In the genomic region with DNA sequence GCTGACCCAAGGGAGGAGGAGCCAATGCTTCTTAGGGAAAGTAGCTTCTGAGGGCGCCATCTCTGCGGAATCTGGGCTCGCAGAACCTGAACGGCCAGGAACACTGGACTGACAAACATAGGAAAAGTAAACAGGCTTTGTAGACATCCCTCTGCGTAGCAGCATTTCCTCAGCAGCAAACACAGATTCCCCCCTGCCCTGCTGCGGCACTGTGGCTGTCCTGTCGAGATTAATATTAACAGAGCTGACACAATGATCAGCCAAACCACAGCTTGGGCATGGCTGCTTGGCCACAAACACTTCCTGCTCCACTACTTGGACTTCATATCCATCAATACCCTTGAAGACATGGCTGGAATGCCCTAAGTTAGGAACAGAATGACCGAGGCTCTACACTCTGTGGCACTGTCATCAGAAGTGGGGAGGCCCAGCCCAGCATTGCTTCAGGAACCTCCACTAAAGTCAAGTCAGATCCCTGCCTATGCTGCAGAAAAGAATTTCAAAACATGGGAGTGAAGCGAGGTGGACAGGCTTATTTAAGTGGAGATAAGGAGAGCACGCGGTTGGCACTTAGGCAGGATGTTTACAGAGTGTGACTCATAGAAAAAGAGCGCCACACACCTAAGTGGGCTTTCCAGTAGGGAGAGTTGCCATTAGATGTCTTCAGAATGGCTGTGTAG, we compare ENCODE assay signal across 13 mouse cellular contexts. TPM values are rescaled to one million over a fixed set of nuclear protein-coding genes. Genes with fewer than 3 reads are reported as not detected.
A peak's percentile ranks its signal among the peaks of the same experiment; 100 is the strongest.
DNase-seq lines count a peak whose midpoint lies in the region; ATAC-seq lines count a peak whose summit lies in the region.
"Had no signal": no experiment of that assay in that cellular context is flagged by ENCODE, and none has a peak within 500 bp of the region (broad histone marks: within the 10 kb centered on the region; RNA-seq: fewer than 3 reads in every experiment).

No protein-coding gene starts in this region.

- peaks cover 9% of the 10 kb centered on the region for H3K4me1 ChIP-seq in heart, embryonic 16.5 days (ENCODE audit: control insufficient read depth, insufficient read depth, low read length)
- H3K4me1 ChIP-seq in midbrain, embryonic 16.5 days (ENCODE audit: control insufficient read depth, insufficient read depth, low read length): no peaks in the 10 kb centered on the region
- H3K4me1 ChIP-seq: forebrain, embryonic 10.5 days; midbrain, embryonic 12.5 days had no signal

- no peak overlapping the region for H3K4me3 ChIP-seq in heart, embryonic 16.5 days (ENCODE audit: low read length)
- no peak overlapping the region for H3K4me3 ChIP-seq in midbrain, embryonic 16.5 days (ENCODE audit: low read depth, low read length)
- H3K4me3 ChIP-seq: forebrain, embryonic 10.5 days; midbrain, embryonic 12.5 days had no signal

- peak; percentile 79; the same call in 1 of the 2 replicates for ATAC-seq in heart, embryonic 16.5 days (replicated peaks; ENCODE audit: extremely low read depth, insufficient read depth, low FRiP score)
- peak; percentile 46 to 69; a peak in 3 of 4 replicates for ATAC-seq in hematopoietic stem cell, adult 5-6 weeks (replicated peaks in 1 of 2; ENCODE audit: insufficient read depth in 1 of 2, low FRiP score in 2 of 2, low TSS enrichment in 1 of 2, low read depth in 1 of 2, poor library complexity in 2 of 2, severe bottlenecking in 2 of 2)
- ATAC-seq in megakaryocyte progenitor cell, adult 5-6 weeks (replicated peaks; ENCODE audit: poor library complexity): peak; percentile 66
- no peak for ATAC-seq in midbrain, embryonic 16.5 days
- ATAC-seq in erythroblast, adult 5-6 weeks (replicated peaks; ENCODE audit: low FRiP score, poor library complexity, severe bottlenecking): no peak

- no peak overlapping the region for H3K9ac ChIP-seq in heart, embryonic 16.5 days (ENCODE audit: low read length)
- H3K9ac ChIP-seq in midbrain, embryonic 16.5 days (ENCODE audit: low read depth, low read length): no peak overlapping the region
- H3K9ac ChIP-seq: midbrain, embryonic 12.5 days had no signal

- H3K36me3 ChIP-seq in heart, embryonic 16.5 days (ENCODE audit: control insufficient read depth, insufficient read depth): no peaks in the 10 kb centered on the region
- no peaks in the 10 kb centered on the region for H3K36me3 ChIP-seq in midbrain, embryonic 16.5 days (ENCODE audit: control insufficient read depth, insufficient read depth, low read length)
- H3K36me3 ChIP-seq: forebrain, embryonic 10.5 days; midbrain, embryonic 12.5 days had no signal

- WGBS in heart, embryonic 16.5 days: 41% methylated on average over 12 of the region's 12 CpGs
- WGBS in midbrain, embryonic 16.5 days: 84% methylated on average over 12 of the region's 12 CpGs

- H3K27ac ChIP-seq in heart, embryonic 16.5 days (ENCODE audit: low read length): peak overlapping the region; percentile 70
- H3K27ac ChIP-seq in midbrain, embryonic 16.5 days (ENCODE audit: low read length): no peak overlapping the region
- H3K27ac ChIP-seq: forebrain, embryonic 10.5 days; midbrain, embryonic 12.5 days had no signal

- no peaks in the 10 kb centered on the region for H3K27me3 ChIP-seq in heart, embryonic 16.5 days (ENCODE audit: control insufficient read depth, insufficient read depth, low read length)
- H3K27me3 ChIP-seq in midbrain, embryonic 16.5 days (ENCODE audit: control insufficient read depth, insufficient read depth, low read depth, low read length): no peaks in the 10 kb centered on the region
- H3K27me3 ChIP-seq: midbrain, embryonic 12.5 days had no signal

- DNase-seq in heart, postnatal 4 days: no peak
- peak; percentile 50 to 77 for DNase-seq in kidney, postnatal 25 days
- DNase-seq in gastrocnemius, adult 8-10 months (ENCODE audit: low spot score in 2 of 2): no peak

- H3K9me3 ChIP-seq in heart, embryonic 16.5 days (replicated peaks; ENCODE audit: control insufficient read depth, low read length): no peaks in the 10 kb centered on the region
- H3K9me3 ChIP-seq in midbrain, embryonic 16.5 days (replicated peaks; ENCODE audit: control insufficient read depth, low read length, poor library complexity, severe bottlenecking): no peaks in the 10 kb centered on the region
- H3K9me3 ChIP-seq: forebrain, embryonic 10.5 days; midbrain, embryonic 12.5 days had no signal

- no peak overlapping the region for H3K4me2 ChIP-seq in heart, embryonic 16.5 days (ENCODE audit: low read depth, low read length)
- H3K4me2 ChIP-seq in midbrain, embryonic 16.5 days (ENCODE audit: low read length): no peak overlapping the region
- H3K4me2 ChIP-seq: midbrain, embryonic 12.5 days had no signal

RNA-seq across cellular contexts. Expression of a gene that starts 11.3 kb away (rescaled TPM):
- polyA plus RNA-seq in heart, embryonic 16.5 days (2015; fragmentation: Nextera tagmentation; extraction: Ambion mirVana): 2.9 and 27.8 TPM in 2 replicates
- total RNA-seq in heart, postnatal 4 days (2021): not detected
- not detected in 2 replicates for total RNA-seq in hematopoietic stem cell, adult 5-6 weeks (2017)
- not detected in 2 replicates for total RNA-seq in megakaryocyte progenitor cell, adult 5-6 weeks (2015)
- not detected in 2 replicates for total RNA-seq in megakaryocyte progenitor cell, adult 5-6 weeks (2017)
- 0.19 and 0.26 TPM in 2 replicates for polyA plus RNA-seq in midbrain, embryonic 16.5 days (2015; fragmentation: Nextera tagmentation; extraction: Ambion mirVana)
- total RNA-seq in erythroblast, adult 5-6 weeks (2015; ENCODE audit: low replicate concordance): not detected in 2 replicates
- total RNA-seq in erythroblast, adult 5-6 weeks (2017; ENCODE audit: low replicate concordance): 1.6 TPM in 1 of 2 replicates, not detected in the other
- total RNA-seq in gastrocnemius, adult 8-10 months (2022): not detected
- total RNA-seq: CH12.LX; granulocyte monocyte progenitor cell, adult 5-6 weeks; neutrophil, adult 5-6 weeks had no signal
- polyA plus RNA-seq: forebrain, embryonic 10.5 days; midbrain, embryonic 12.5 days had no signal

RNA-seq across cellular contexts. Expression of a gene that starts 51.9 kb away (rescaled TPM):
- 26.3 and 27.3 TPM in 2 replicates for polyA plus RNA-seq in heart, embryonic 16.5 days (2015; fragmentation: Nextera tagmentation; extraction: Ambion mirVana)
- 10 to 100 TPM; 28.1 to 29.1 TPM for total RNA-seq in heart, postnatal 4 days (2021)
- 66.7 and 82.2 TPM in 2 replicates for total RNA-seq in hematopoietic stem cell, adult 5-6 weeks (2017)
- total RNA-seq in megakaryocyte progenitor cell, adult 5-6 weeks (2015): 66.8 and 71.3 TPM in 2 replicates
- 113 and 115 TPM in 2 replicates for total RNA-seq in megakaryocyte progenitor cell, adult 5-6 weeks (2017)
- 39.0 and 40.0 TPM in 2 replicates for polyA plus RNA-seq in midbrain, embryonic 16.5 days (2015; fragmentation: Nextera tagmentation; extraction: Ambion mirVana)
- total RNA-seq in erythroblast, adult 5-6 weeks (2015; ENCODE audit: low replicate concordance): 25.4 and 28.0 TPM in 2 replicates
- total RNA-seq in erythroblast, adult 5-6 weeks (2017; ENCODE audit: low replicate concordance): 27.8 and 34.2 TPM in 2 replicates
- total RNA-seq in gastrocnemius, adult 8-10 months (2022): 10 to 100 TPM; 18.0 to 21.4 (median 19.6) TPM

RNA-seq across cellular contexts. Expression of a gene that starts 54.0 kb away (rescaled TPM):
- polyA plus RNA-seq in heart, embryonic 16.5 days (2015; fragmentation: Nextera tagmentation; extraction: Ambion mirVana): 16.0 TPM in 2 replicates
- total RNA-seq in heart, postnatal 4 days (2021): 10 to 100 TPM; 12.7 to 13.0 TPM
- 23.4 and 24.6 TPM in 2 replicates for total RNA-seq in hematopoietic stem cell, adult 5-6 weeks (2017)
- total RNA-seq in megakaryocyte progenitor cell, adult 5-6 weeks (2015): 30.3 and 31.9 TPM in 2 replicates
- total RNA-seq in megakaryocyte progenitor cell, adult 5-6 weeks (2017): 23.0 and 24.7 TPM in 2 replicates
- polyA plus RNA-seq in midbrain, embryonic 16.5 days (2015; fragmentation: Nextera tagmentation; extraction: Ambion mirVana): 16.5 TPM in 2 replicates
- 9.2 and 11.5 TPM in 2 replicates for total RNA-seq in erythroblast, adult 5-6 weeks (2015; ENCODE audit: low replicate concordance)
- 8.8 and 15.0 TPM in 2 replicates for total RNA-seq in erythroblast, adult 5-6 weeks (2017; ENCODE audit: low replicate concordance)
- 1 to 10 TPM; 7.7 to 9.6 (median 8.8) TPM for total RNA-seq in gastrocnemius, adult 8-10 months (2022)

RNA-seq across cellular contexts. Expression of a gene that starts 57.7 kb away (rescaled TPM):
- polyA plus RNA-seq in heart, embryonic 16.5 days (2015; fragmentation: Nextera tagmentation; extraction: Ambion mirVana): 14.5 and 17.0 TPM in 2 replicates
- total RNA-seq in heart, postnatal 4 days (2021): 1 to 10 TPM; 7.2 to 8.6 TPM
- not detected in 2 replicates for total RNA-seq in hematopoietic stem cell, adult 5-6 weeks (2017)
- not detected in 2 replicates for total RNA-seq in megakaryocyte progenitor cell, adult 5-6 weeks (2015)
- not detected in 2 replicates for total RNA-seq in megakaryocyte progenitor cell, adult 5-6 weeks (2017)
- 1.8 and 2.1 TPM in 2 replicates for polyA plus RNA-seq in midbrain, embryonic 16.5 days (2015; fragmentation: Nextera tagmentation; extraction: Ambion mirVana)
- total RNA-seq in erythroblast, adult 5-6 weeks (2015; ENCODE audit: low replicate concordance): not detected in 2 replicates
- total RNA-seq in erythroblast, adult 5-6 weeks (2017; ENCODE audit: low replicate concordance): not detected in 2 replicates
- total RNA-seq in gastrocnemius, adult 8-10 months (2022): 1 to 10 TPM; 2.5 to 3.6 (median 3.2) TPM
- total RNA-seq: granulocyte monocyte progenitor cell, adult 5-6 weeks; neutrophil, adult 5-6 weeks had no signal

Comparison
In these comparisons a context has a peak if more than half of its experiments do, and no peak if none do; other contexts are left out.
1. ATAC-seq: peak in heart, embryonic 16.5 days (single experiment), hematopoietic stem cell, adult 5-6 weeks (2 of 2) and megakaryocyte progenitor cell, adult 5-6 weeks (single experiment); none in midbrain, embryonic 16.5 days (single experiment) and erythroblast, adult 5-6 weeks (single experiment).
2. DNase-seq: peak in kidney, postnatal 25 days (2 of 2); none in heart, postnatal 4 days (single experiment) and gastrocnemius, adult 8-10 months (0 of 2).